Mouse (Mus musculus) olfactory bulb, adult 2 months (tissue): ENCODE measurements around the gene Slc22a2.
"Not testable (repeated sequence)": the region's sequence is repeated elsewhere in the genome, so short reads cannot be mapped to it uniquely, and the experiment has no call there.

Experiments used
- CTCF ChIP-seq: fragments of 200-500 bp; IDR thresholded peaks from 2 replicates; pipeline ENCODE4 v1.5.1; 2012; ENCODE audit warnings: low read depth, mild to moderate bottlenecking, low read length, moderate library complexity; ENCODE audit not compliant: insufficient read depth
- POLR2A ChIP-seq: fragments of 200-500 bp; IDR thresholded peaks from 2 replicates; pipeline ENCODE4 v1.6.1; 2012; ENCODE audit warnings: mild to moderate bottlenecking, low read depth, low read length, moderate library complexity; ENCODE audit not compliant: insufficient read depth

GRCm38 (mm10) chr17:12564481-12565000 lies 19.4 kb upstream of the Slc22a2 start:
- not testable (repeated sequence) for TF ChIP-seq CTCF, POLR2A
